Mouse (Mus musculus): Measurements from ENCODE around the gene Tnp1.

DNA sequence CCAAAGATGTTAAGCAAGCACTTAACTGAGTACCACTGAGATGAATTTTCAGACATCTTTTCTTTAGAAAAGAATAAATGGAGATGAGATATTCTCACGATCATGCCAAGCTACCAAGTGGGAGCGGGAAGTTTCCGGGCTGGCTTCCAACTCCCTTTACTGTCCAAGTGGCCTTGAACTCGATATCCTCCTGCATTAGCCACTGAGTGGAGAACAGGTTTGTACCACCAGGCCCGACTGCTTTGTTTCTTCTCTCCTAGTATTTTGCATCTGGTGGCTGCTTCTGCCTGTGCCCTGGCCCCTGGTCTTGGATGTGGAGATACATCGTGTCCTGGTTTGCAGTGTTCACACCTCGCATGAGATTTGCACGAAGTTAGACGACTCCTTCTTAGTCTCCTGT, 45.2 kb downstream of the Tnp1 start:
- no peak for TF ChIP-seq CTCF (IDR thresholded peaks at IDR 0.05; ENCODE audit: control insufficient read depth, insufficient read depth, insufficient read length)
- no peak for TF ChIP-seq USF1 (IDR thresholded peaks at IDR 0.05; ENCODE audit: low read depth)
- TF ChIP-seq MAX (IDR thresholded peaks at IDR 0.05) = no peak

Measured in C2C12 (cell line).